Mouse (Mus musculus): Measurements from ENCODE around the gene Ap3b1. TPM values are rescaled to one million over a fixed set of nuclear protein-coding genes. Genes with fewer than 3 reads are reported as not detected.

The Ap3b1 gene
- polyA plus RNA-seq, 1 experiment = 29.3 TPM

- Histone ChIP-seq H3ac (ENCODE audit: control insufficient read depth, insufficient read length) (no peak overlapping the region), H3K79me2 (ENCODE audit: control insufficient read depth, insufficient read depth) (no peaks in the 10 kb centered on the region), H3K27me3 (ENCODE audit: control insufficient read depth, insufficient read depth, insufficient read length) (peaks cover 29% of the 10 kb centered on the region), H3K36me3 (ENCODE audit: control insufficient read depth, insufficient read depth) (no peaks in the 10 kb centered on the region), H3K4me2 (ENCODE audit: low read depth) (no peak overlapping the region), H3K4me3 (no peak overlapping the region)
- TF ChIP-seq TCF12 (IDR thresholded peaks at IDR 0.05; ENCODE audit: insufficient read depth, poor library complexity, severe bottlenecking) = no peak
- TF ChIP-seq USF1 (IDR thresholded peaks at IDR 0.05; ENCODE audit: low read depth) = no peak
- no peak for TF ChIP-seq MYOG (IDR thresholded peaks at IDR 0.05; ENCODE audit: control insufficient read depth in 1 of 3, insufficient read depth in 1 of 3, insufficient read length in 2 of 3, low read depth in 2 of 3)
- TF ChIP-seq MYOD1 (IDR thresholded peaks at IDR 0.05; ENCODE audit: control insufficient read depth in 1 of 3, insufficient read length in 2 of 3, low read depth in 2 of 3) = no peak
- TF ChIP-seq CEBPB (IDR thresholded peaks at IDR 0.05; ENCODE audit: insufficient read depth, poor library complexity, severe bottlenecking) = no peak
- TF ChIP-seq MAX (IDR thresholded peaks at IDR 0.05; ENCODE audit: low read depth) = no peak
- no peak for TF ChIP-seq SRF (IDR thresholded peaks at IDR 0.05; ENCODE audit: control insufficient read depth, insufficient read length, low read depth)
- no peak for TF ChIP-seq POLR2AphosphoS2 (IDR thresholded peaks at IDR 0.05; ENCODE audit: insufficient read length, low read depth)
- TF ChIP-seq REST (IDR thresholded peaks at IDR 0.05; ENCODE audit: insufficient read depth, insufficient read length) = no peak
- no peak for TF ChIP-seq E2F4 (IDR thresholded peaks at IDR 0.05; ENCODE audit: insufficient read depth)
- no peak for TF ChIP-seq TCF3 (IDR thresholded peaks at IDR 0.05; ENCODE audit: insufficient read length, low read depth)
- TF ChIP-seq POLR2A (IDR thresholded peaks at IDR 0.05; ENCODE audit: insufficient read length, low read depth) = no peak
These were observed 248.5 kb downstream of the Ap3b1 start for GRCm38 (mm10) chr13:94607035-94607860.

GRCm38 (mm10) chr13:94607861-94608223 is 249.1 kb downstream of the Ap3b1 start:
- Histone ChIP-seq H3K4me2 (ENCODE audit: low read depth) (no peak overlapping the region), H3K36me3 (ENCODE audit: control insufficient read depth, insufficient read depth) (no peaks in the 10 kb centered on the region)
- no peak for TF ChIP-seq MYOD1 (IDR thresholded peaks at IDR 0.05; ENCODE audit: control insufficient read depth in 1 of 3, insufficient read length in 2 of 3, low read depth in 2 of 3)
- TF ChIP-seq TCF3 (IDR thresholded peaks at IDR 0.05; ENCODE audit: insufficient read length, low read depth) = no peak
- TF ChIP-seq E2F4 (IDR thresholded peaks at IDR 0.05; ENCODE audit: insufficient read depth) = no peak
- no peak for TF ChIP-seq MYOG (IDR thresholded peaks at IDR 0.05; ENCODE audit: control insufficient read depth in 1 of 3, insufficient read depth in 1 of 3, insufficient read length in 2 of 3, low read depth in 2 of 3)
- TF ChIP-seq CEBPB (IDR thresholded peaks at IDR 0.05; ENCODE audit: insufficient read depth, poor library complexity, severe bottlenecking) = no peak
- no peak for TF ChIP-seq POLR2A (IDR thresholded peaks at IDR 0.05; ENCODE audit: insufficient read length, low read depth)
- no peak for TF ChIP-seq USF1 (IDR thresholded peaks at IDR 0.05; ENCODE audit: low read depth)
- TF ChIP-seq POLR2AphosphoS2 (IDR thresholded peaks at IDR 0.05; ENCODE audit: insufficient read length, low read depth) = no peak
- no peak for TF ChIP-seq TCF12 (IDR thresholded peaks at IDR 0.05; ENCODE audit: insufficient read depth, poor library complexity, severe bottlenecking)
- no peak for TF ChIP-seq REST (IDR thresholded peaks at IDR 0.05; ENCODE audit: insufficient read depth, insufficient read length)
- no peak for TF ChIP-seq SRF (IDR thresholded peaks at IDR 0.05; ENCODE audit: control insufficient read depth, insufficient read length, low read depth)
- TF ChIP-seq MAX (IDR thresholded peaks at IDR 0.05; ENCODE audit: low read depth) = no peak

GRCm38 (mm10) chr13:94608420-94608831 is 249.7 kb downstream of the Ap3b1 start:
- no peaks in the 10 kb centered on the region for H3K79me2 ChIP-seq (ENCODE audit: control insufficient read depth, insufficient read depth)
- no peak overlapping the region for H3K4me3 ChIP-seq
- no peak overlapping the region for H3ac ChIP-seq (ENCODE audit: control insufficient read depth, insufficient read length)
- peaks cover 26% of the 10 kb centered on the region for H3K27me3 ChIP-seq (ENCODE audit: control insufficient read depth, insufficient read depth, insufficient read length)
- no peaks in the 10 kb centered on the region for H3K36me3 ChIP-seq (ENCODE audit: control insufficient read depth, insufficient read depth)
- TF ChIP-seq CEBPB (IDR thresholded peaks at IDR 0.05; ENCODE audit: insufficient read depth, poor library complexity, severe bottlenecking) = no peak
- no peak for TF ChIP-seq REST (IDR thresholded peaks at IDR 0.05; ENCODE audit: insufficient read depth, insufficient read length)
- TF ChIP-seq TCF3 (IDR thresholded peaks at IDR 0.05; ENCODE audit: insufficient read length, low read depth) = no peak
- no peak for TF ChIP-seq SRF (IDR thresholded peaks at IDR 0.05; ENCODE audit: control insufficient read depth, insufficient read length, low read depth)
- no peak for TF ChIP-seq E2F4 (IDR thresholded peaks at IDR 0.05; ENCODE audit: insufficient read depth)
- H3K4me2 ChIP-seq (ENCODE audit: low read depth) = no peak overlapping the region

More at GRCm38 (mm10) chr13:94607861-94608223, 249.1 kb downstream of the Ap3b1 start:
- Histone ChIP-seq H3ac (ENCODE audit: control insufficient read depth, insufficient read length) (no peak overlapping the region), H3K79me2 (ENCODE audit: control insufficient read depth, insufficient read depth) (no peaks in the 10 kb centered on the region), H3K4me3 (no peak overlapping the region), H3K27me3 (ENCODE audit: control insufficient read depth, insufficient read depth, insufficient read length) (peaks cover 31% of the 10 kb centered on the region)

GRCm38 (mm10) chr13:94608947-94609346 is 250.2 kb downstream of the Ap3b1 start:
- no peak for TF ChIP-seq USF1 (IDR thresholded peaks at IDR 0.05; ENCODE audit: low read depth)
- no peak overlapping the region for H3ac ChIP-seq (ENCODE audit: control insufficient read depth, insufficient read length)
- H3K4me2 ChIP-seq (ENCODE audit: low read depth) = no peak overlapping the region
- H3K4me3 ChIP-seq = no peak overlapping the region
- peaks cover 22% of the 10 kb centered on the region for H3K27me3 ChIP-seq (ENCODE audit: control insufficient read depth, insufficient read depth, insufficient read length)
- H3K36me3 ChIP-seq (ENCODE audit: control insufficient read depth, insufficient read depth) = no peaks in the 10 kb centered on the region
- H3K79me2 ChIP-seq (ENCODE audit: control insufficient read depth, insufficient read depth) = no peaks in the 10 kb centered on the region

Other genes starting within 250 kb of the Ap3b1 start
- gene Scamp1, start 73.1 kb upstream of the Ap3b1 start, polyA plus RNA-seq (2012; fragmentation: generic; extraction: Trizol) = 9.1 TPM

All from myocyte (in vitro differentiated cells).